Mouse (Mus musculus) lung, embryonic 15.5 days (tissue): Measurements from ENCODE around the gene Aqp1. TPM values are rescaled to one million over a fixed set of nuclear protein-coding genes. Genes with fewer than 3 reads are reported as not detected.
A peak's percentile ranks its signal among the peaks of the same experiment; 100 is the strongest.

Experiments
- ATAC-seq: fragments of 200-750 bp; cut with Nextera tagmentation; 2 replicates; pipeline ENCODE4 v1.8.0; 2017; ENCODE audit warnings: moderate number of reproducible peaks, borderline replicate concordance; ENCODE audit not compliant: low FRiP score, low TSS enrichment; ENCODE audit errors: extremely low read depth
- H3K27ac ChIP-seq: fragments of 300-500 bp; sonication (generic); 2 replicates; pipeline ENCODE4 v1.5.1; 2015; ENCODE audit warnings: moderate library complexity, mild to moderate bottlenecking, inconsistent platforms
- H3K27me3 ChIP-seq: fragments of 300-500 bp; sonication (generic); 2 replicates; pipeline ENCODE4 v1.6.1; 2015; ENCODE audit warnings: inconsistent platforms
- H3K36me3 ChIP-seq: fragments of 300-500 bp; sonication (generic); 2 replicates; pipeline ENCODE4 v1.6.1; 2015; ENCODE audit warnings: inconsistent platforms
- H3K4me1 ChIP-seq: fragments of 300-500 bp; sonication (generic); 2 replicates; pipeline ENCODE4 v1.6.1; 2015; ENCODE audit warnings: inconsistent platforms
- H3K4me2 ChIP-seq: fragments of 300-500 bp; sonication (generic); 2 replicates; pipeline ENCODE4 v1.6.1; 2015; ENCODE audit warnings: inconsistent platforms, mild to moderate bottlenecking, moderate library complexity
- H3K4me3 ChIP-seq: fragments of 300-500 bp; sonication (generic); 2 replicates; pipeline ENCODE4 v1.5.1; 2015; ENCODE audit warnings: mild to moderate bottlenecking, inconsistent platforms
- H3K9ac ChIP-seq: fragments of 300-500 bp; sonication (generic); 2 replicates; pipeline ENCODE4 v1.6.1; 2015; ENCODE audit warnings: inconsistent platforms
- H3K9me3 ChIP-seq: fragments of 300-500 bp; sonication (generic); 2 replicates; pipeline ENCODE4 v1.6.1; 2016; ENCODE audit warnings: inconsistent platforms
- WGBS: fragments of 180-500 bp; shearing (Covaris S2); methylation state at CpG from one replicate; pipeline ENCODE4 v1.1.7; 2015; 5-methylcytosine and 5-hydroxymethylcytosine counted together
- polyA plus RNA-seq: library from polyadenylated mRNA; unstranded; fragments of >200 nt; fragmentation: Nextera tagmentation; extraction: Ambion mirVana; gene quantifications from 2 replicates; pipeline ENCODE4 v1.2.1, GENCODE M21; 2015

Gene Aqp1
- polyA plus RNA-seq, 1 experiment from 2014 or later, result 57.9 TPM

GRCm38 (mm10) chr6:55370831-55371230 lies 34.6 kb downstream of the Aqp1 start:
- H3K4me3 ChIP-seq, result no peak overlapping the region
- no peaks in the 10 kb centered on the region for H3K36me3 ChIP-seq
- H3K9me3 ChIP-seq, result no peaks in the 10 kb centered on the region
- ATAC-seq, result no peak
- no peak overlapping the region for H3K9ac ChIP-seq
- WGBS, result 82% methylated on average over 6 of the region's 6 CpGs
- no peak overlapping the region for H3K27ac ChIP-seq
- no peaks in the 10 kb centered on the region for H3K4me1 ChIP-seq
- no peak overlapping the region for H3K4me2 ChIP-seq
- H3K27me3 ChIP-seq, result no peaks in the 10 kb centered on the region

- 0 out of 2 replicates have a peak, but pooled peaks have one; percentile 26 for ATAC-seq
- Histone ChIP-seq H3K27ac (no peak within 1 kb of the TSS), H3K36me3 (no peaks in the 10 kb centered on the region), H3K4me3 (no peak within 1 kb of the TSS), H3K9ac (no peak within 1 kb of the TSS), H3K4me2 (no peak within 1 kb of the TSS), H3K9me3 (no peaks in the 10 kb centered on the region), H3K27me3 (no peaks in the 10 kb centered on the region), H3K4me1 (no peaks in the 10 kb centered on the region)
- 68% methylated on average over 6 of the region's 6 CpGs for WGBS
Observed at GRCm38 (mm10) chr6:55376076-55376475, 39.8 kb downstream of the Aqp1 start, which contains the start of gene Ghrhr. Gene Ghrhr (plus strand): TSS chr6:55376295.

DNA sequence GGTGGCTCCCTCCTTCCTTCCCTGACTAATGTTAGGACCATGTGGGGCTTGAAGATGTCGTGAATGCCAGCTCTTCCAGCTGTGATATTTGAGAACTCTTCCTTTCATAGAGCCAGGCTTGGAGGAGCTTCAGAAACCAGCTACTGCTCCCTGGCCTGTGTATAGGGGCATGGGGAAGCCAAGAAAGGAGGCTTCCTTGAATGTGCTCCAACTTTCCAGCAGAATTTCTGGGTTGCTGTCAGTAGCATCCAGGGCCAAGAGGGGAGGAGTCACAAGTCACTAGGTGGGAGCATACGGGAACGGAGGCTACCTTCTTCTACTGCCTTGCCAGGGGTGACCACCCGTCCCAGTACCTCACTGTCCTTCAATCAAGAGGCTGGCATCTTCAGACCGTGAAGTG lies 40.3 kb downstream of the Aqp1 start:
- Histone ChIP-seq H3K9ac (no peak overlapping the region), H3K4me3 (no peak overlapping the region), H3K27me3 (no peaks in the 10 kb centered on the region), H3K9me3 (no peaks in the 10 kb centered on the region), H3K4me2 (no peak overlapping the region), H3K4me1 (no peaks in the 10 kb centered on the region), H3K36me3 (no peaks in the 10 kb centered on the region), H3K27ac (no peak overlapping the region)
- WGBS, result 59% methylated on average over 5 of the region's 5 CpGs
- ATAC-seq, result 0 out of 2 replicates have a peak, but pooled peaks have one; percentile 5

- H3K27ac ChIP-seq, result no peak overlapping the region
- no peak overlapping the region for H3K4me3 ChIP-seq
- no peak overlapping the region for H3K4me2 ChIP-seq
- no peaks in the 10 kb centered on the region for H3K4me1 ChIP-seq
- H3K9me3 ChIP-seq, result no peaks in the 10 kb centered on the region
- H3K27me3 ChIP-seq, result no peaks in the 10 kb centered on the region
- no peak overlapping the region for H3K9ac ChIP-seq
- WGBS, result 58% methylated on average over 4 of the region's 4 CpGs
- ATAC-seq, result no peak
- no peaks in the 10 kb centered on the region for H3K36me3 ChIP-seq
Observed at GRCm38 (mm10) chr6:55377461-55377860, 41.2 kb downstream of the Aqp1 start.

GRCm38 (mm10) chr6:55379641-55380335 lies 43.6 kb downstream of the Aqp1 start:
- Histone ChIP-seq H3K4me2 (no peak overlapping the region), H3K9ac (no peak overlapping the region), H3K4me1 (no peaks in the 10 kb centered on the region), H3K27me3 (no peaks in the 10 kb centered on the region), H3K27ac (no peak overlapping the region), H3K4me3 (no peak overlapping the region), H3K9me3 (no peaks in the 10 kb centered on the region), H3K36me3 (no peaks in the 10 kb centered on the region)
- ATAC-seq, result no peak
- WGBS, result 36% methylated on average over 3 of the region's 3 CpGs

DNA sequence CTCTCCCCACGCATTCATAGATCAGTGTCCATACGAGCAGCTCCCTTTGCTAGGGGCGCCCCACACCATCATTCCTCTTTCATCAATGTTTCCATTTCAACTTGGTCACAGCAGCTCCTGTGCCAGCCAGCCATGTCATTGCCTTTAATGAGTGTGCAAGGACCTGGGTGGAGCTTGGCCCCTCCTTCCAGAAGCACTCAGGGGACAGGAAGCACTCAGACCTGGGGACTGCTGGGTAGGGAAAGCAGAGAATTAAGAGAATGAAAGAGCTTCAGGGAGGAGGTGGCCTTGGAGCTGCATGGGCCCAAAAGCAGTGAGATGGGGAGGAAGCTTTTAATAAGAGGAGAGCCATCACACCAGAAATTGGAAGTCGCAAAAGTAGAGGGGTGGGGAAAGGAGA lies 45.7 kb downstream of the Aqp1 start:
- H3K27ac ChIP-seq, result no peak overlapping the region
- no peak overlapping the region for H3K9ac ChIP-seq
- H3K4me3 ChIP-seq, result no peak overlapping the region
- no peaks in the 10 kb centered on the region for H3K9me3 ChIP-seq
- H3K4me2 ChIP-seq, result no peak overlapping the region
- H3K27me3 ChIP-seq, result no peaks in the 10 kb centered on the region
- no peaks in the 10 kb centered on the region for H3K4me1 ChIP-seq
- no peak for ATAC-seq
- H3K36me3 ChIP-seq, result no peaks in the 10 kb centered on the region
- WGBS, result 79% methylated on average over 4 of the region's 4 CpGs

- Histone ChIP-seq H3K4me1 (no peaks in the 10 kb centered on the region), H3K9ac (no peak overlapping the region), H3K27me3 (no peaks in the 10 kb centered on the region), H3K4me3 (no peak overlapping the region), H3K4me2 (no peak overlapping the region), H3K36me3 (no peaks in the 10 kb centered on the region), H3K9me3 (no peaks in the 10 kb centered on the region), H3K27ac (no peak overlapping the region)
- 8% methylated on average over 1 of the region's 1 CpGs for WGBS
- ATAC-seq, result 0 out of 2 replicates have a peak, but pooled peaks have one; percentile 9
Observed at GRCm38 (mm10) chr6:55383897-55384296, 47.7 kb downstream of the Aqp1 start.

DNA sequence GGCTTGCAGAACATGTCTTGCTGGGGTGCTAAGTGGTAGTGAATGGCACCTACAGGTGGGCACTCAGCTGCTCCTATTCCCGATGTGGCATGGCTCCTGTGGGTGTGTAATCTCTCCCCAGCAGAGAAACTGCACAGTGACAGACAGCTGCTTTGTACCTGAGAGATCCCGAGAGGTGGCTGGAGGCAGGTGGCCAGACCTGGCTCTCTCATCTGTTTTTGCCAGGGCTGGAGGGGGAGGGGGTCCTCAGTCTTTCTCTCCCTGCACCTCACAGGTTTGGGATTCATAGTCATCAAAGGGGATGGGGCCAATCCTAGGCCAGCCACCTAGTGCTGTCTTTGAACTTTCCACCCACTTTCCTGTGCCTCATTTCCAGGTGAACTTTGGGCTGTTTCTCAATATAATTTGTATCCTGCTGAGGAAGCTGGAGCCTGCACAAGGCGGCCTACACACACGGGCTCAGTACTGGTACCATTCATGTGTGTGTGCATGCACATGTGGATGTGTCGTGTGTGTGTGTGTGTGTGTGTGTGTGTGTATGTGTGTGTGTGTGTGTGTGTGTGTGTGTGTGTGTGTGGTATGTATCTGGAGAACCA lies 48.2 kb downstream of the Aqp1 start:
- no peak overlapping the region for H3K4me3 ChIP-seq
- no peaks in the 10 kb centered on the region for H3K9me3 ChIP-seq
- 61% methylated on average over 5 of the region's 5 CpGs for whole genome bisulfite sequencing
- ATAC-seq, result no peak
- no peak overlapping the region for H3K4me2 ChIP-seq
- no peaks in the 10 kb centered on the region for H3K36me3 ChIP-seq
- H3K4me1 ChIP-seq, result no peaks in the 10 kb centered on the region
- H3K9ac ChIP-seq, result no peak overlapping the region
- H3K27ac ChIP-seq, result no peak overlapping the region
- no peaks in the 10 kb centered on the region for H3K27me3 ChIP-seq

DNA sequence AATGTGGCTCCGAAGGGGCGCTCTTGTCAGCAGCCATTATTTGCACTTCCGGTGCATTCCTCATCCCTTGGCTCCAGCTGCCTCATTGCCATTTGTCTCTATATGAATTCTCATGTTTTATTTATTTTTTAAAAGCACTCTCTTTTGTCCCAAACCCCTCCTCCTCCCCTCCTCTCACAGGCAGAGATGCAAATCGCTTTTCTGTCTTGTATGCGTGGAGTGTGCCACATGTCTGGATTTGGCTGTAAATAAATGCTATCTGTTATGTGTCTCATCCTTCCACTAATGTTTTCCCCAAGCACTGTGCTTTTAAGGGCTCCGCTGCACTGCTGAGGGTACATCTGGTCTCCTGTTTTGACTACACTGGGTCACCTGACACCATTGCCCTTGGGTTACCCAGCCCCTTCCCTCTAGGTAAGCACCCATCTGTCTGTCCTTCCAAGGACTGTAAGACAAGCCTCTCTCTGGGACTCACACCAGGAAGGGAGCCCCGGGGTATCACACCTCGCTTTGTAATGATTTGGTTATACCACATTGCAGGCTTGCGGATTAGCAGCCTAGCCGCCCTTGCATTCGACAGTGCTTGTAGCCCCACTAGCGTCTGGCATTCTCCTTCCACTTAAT lies 52.4 kb downstream of the Aqp1 start:
- no peaks in the 10 kb centered on the region for H3K4me1 ChIP-seq
- no peaks in the 10 kb centered on the region for H3K27me3 ChIP-seq
- no peak overlapping the region for H3K4me2 ChIP-seq
- H3K9me3 ChIP-seq, result no peaks in the 10 kb centered on the region
- no peak overlapping the region for H3K4me3 ChIP-seq
- H3K36me3 ChIP-seq, result no peaks in the 10 kb centered on the region
- H3K9ac ChIP-seq, result no peak overlapping the region
- WGBS, result 39% methylated on average over 12 of the region's 12 CpGs
- no peak overlapping the region for H3K27ac ChIP-seq
- ATAC-seq, result no peak

DNA sequence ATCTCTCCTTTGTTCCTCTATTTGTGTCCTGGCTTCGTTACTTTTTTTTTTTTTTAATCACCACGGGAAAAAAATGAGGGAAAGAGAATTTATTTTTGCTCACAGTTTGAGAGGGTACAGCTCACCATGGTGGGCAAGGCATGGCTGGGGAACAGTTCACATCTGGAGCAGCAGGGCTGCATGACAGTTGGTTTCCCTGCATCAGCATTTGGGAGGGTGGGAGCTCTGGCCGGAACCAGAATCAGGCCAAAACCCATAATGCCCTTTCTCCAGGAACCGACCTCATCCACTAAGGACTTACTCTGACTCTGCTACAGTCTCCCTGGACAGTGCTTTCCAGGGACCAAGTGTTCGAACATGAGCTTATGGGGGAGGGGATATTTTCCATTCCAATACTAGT lies 53.1 kb downstream of the Aqp1 start:
- 51% methylated on average over 5 of the region's 5 CpGs for WGBS

DNA sequence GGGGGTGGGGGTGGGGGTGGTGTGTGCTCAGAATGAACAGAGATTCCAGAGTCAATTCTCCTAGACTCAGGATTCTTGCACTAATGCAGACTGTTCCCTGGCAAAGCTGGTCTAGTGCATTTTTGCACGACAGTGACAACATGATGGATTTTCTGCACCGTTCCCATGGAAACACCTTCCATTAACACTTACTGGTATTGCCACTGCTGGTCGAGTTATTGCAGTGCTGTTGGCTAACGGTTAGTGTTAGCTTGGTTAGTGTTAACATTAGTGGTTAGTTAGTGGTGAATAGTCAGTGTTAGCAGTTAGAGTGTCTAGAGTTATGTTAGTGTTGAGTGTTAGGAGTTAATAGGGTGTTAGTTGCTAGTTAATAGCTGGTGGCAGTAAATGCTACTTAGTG lies 55.6 kb downstream of the Aqp1 start:
- no peaks in the 10 kb centered on the region for H3K27me3 ChIP-seq
- H3K27ac ChIP-seq, result no peak overlapping the region
- no peaks in the 10 kb centered on the region for H3K9me3 ChIP-seq
- H3K4me3 ChIP-seq, result no peak overlapping the region
- no peak overlapping the region for H3K9ac ChIP-seq
- ATAC-seq, result no peak
- 13% methylated on average over 4 of the region's 4 CpGs for WGBS
- no peaks in the 10 kb centered on the region for H3K36me3 ChIP-seq
- peaks cover 5% of the 10 kb centered on the region; the same call in 1 of the 2 replicates for H3K4me1 ChIP-seq
- no peak overlapping the region for H3K4me2 ChIP-seq

More for the DNA sequence above, 53.1 kb downstream of the Aqp1 start:
- H3K9me3 ChIP-seq, result no peaks in the 10 kb centered on the region
- H3K4me1 ChIP-seq, result no peaks in the 10 kb centered on the region
- no peak overlapping the region for H3K4me3 ChIP-seq
- no peaks in the 10 kb centered on the region for H3K36me3 ChIP-seq
- no peak overlapping the region for H3K9ac ChIP-seq
- H3K4me2 ChIP-seq, result no peak overlapping the region
- H3K27me3 ChIP-seq, result no peaks in the 10 kb centered on the region
- no peak overlapping the region for H3K27ac ChIP-seq
- no peak for ATAC-seq

DNA sequence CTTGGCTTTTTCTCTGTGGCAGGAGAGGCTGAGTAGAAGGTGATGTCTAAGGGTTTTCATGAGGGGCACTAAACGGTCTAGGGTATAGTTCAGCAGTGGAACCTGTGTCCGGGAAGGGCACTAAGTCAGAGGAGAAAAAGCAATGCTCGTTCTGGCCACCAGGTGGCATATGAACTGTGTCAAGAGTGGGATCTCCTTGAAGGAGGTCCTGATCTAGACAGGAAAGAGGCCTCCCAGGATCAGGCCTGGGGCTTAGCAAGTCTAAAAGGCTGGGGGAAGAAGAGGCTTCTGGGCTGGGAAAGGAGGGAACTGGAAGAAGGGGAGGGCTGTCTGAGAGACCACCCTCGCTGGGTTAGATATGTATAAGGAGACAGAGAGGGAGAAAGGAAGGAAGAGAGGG lies 56.2 kb downstream of the Aqp1 start:
- H3K4me2 ChIP-seq, result no peak overlapping the region
- H3K9me3 ChIP-seq, result no peaks in the 10 kb centered on the region
- no peak overlapping the region for H3K27ac ChIP-seq
- no peak overlapping the region for H3K9ac ChIP-seq
- H3K36me3 ChIP-seq, result no peaks in the 10 kb centered on the region
- peaks cover 7% of the 10 kb centered on the region; the same call in 1 of the 2 replicates for H3K4me1 ChIP-seq
- peak; percentile 27; the same call in 1 of the 2 replicates for ATAC-seq
- H3K4me3 ChIP-seq, result no peak overlapping the region
- H3K27me3 ChIP-seq, result no peaks in the 10 kb centered on the region
- 10% methylated on average over 4 of the region's 4 CpGs for WGBS
